Mouse (Mus musculus) kidney, postnatal 0 days (tissue): Measurements from ENCODE around the gene Trp53i11. TPM values are rescaled to one million over a fixed set of nuclear protein-coding genes. Genes with fewer than 3 reads are reported as not detected.
A peak's percentile ranks its signal among the peaks of the same experiment; 100 is the strongest.

Experiments used
- ATAC-seq: fragments of 200-750 bp; cut with Nextera tagmentation; replicated peaks from 2 replicates; pipeline ENCODE4 v1.8.0; 2017; ENCODE audit warnings: low read depth, moderate number of reproducible peaks, moderate TSS enrichment, moderate library complexity; ENCODE audit not compliant: low FRiP score
- DNase-seq: peaks from one replicate; pipeline ENCODE4 v3.0.0-alpha.2; 2016; ENCODE audit warnings: low spot score
- H3K27ac ChIP-seq: fragments of 300-500 bp; sonication (generic); 2 replicates; pipeline ENCODE4 v1.5.1; 2014; ENCODE audit warnings: mild to moderate bottlenecking
- H3K27me3 ChIP-seq: fragments of 300-500 bp; sonication (generic); 2 replicates; pipeline ENCODE4 v1.6.1; 2014; ENCODE audit warnings: low read length, mixed read lengths; ENCODE audit not compliant: insufficient read depth
- H3K36me3 ChIP-seq: fragments of 300-500 bp; sonication (generic); 2 replicates; pipeline ENCODE4 v1.6.1; 2014; ENCODE audit warnings: low read length, mixed read lengths; ENCODE audit not compliant: insufficient read depth
- H3K4me1 ChIP-seq: fragments of 300-500 bp; sonication (generic); replicated peaks from 2 replicates; pipeline ENCODE4 v1.6.1; 2014; ENCODE audit warnings: antibody characterized with exemption, low read length, mixed read lengths; ENCODE audit not compliant: insufficient read depth
- H3K4me2 ChIP-seq: fragments of 300-500 bp; sonication (generic); 2 replicates; pipeline ENCODE4 v1.6.1; 2014; ENCODE audit warnings: mild to moderate bottlenecking, low read length, moderate library complexity, mixed read lengths
- H3K4me3 ChIP-seq: fragments of 300-500 bp; sonication (generic); replicated peaks from 2 replicates; pipeline ENCODE4 v1.5.1; 2014; ENCODE audit warnings: low read depth, low read length
- H3K9ac ChIP-seq: fragments of 300-500 bp; sonication (generic); 2 replicates; pipeline ENCODE4 v1.6.1; 2014; ENCODE audit warnings: low read depth, low read length
- H3K9me3 ChIP-seq: fragments of 300-500 bp; sonication (generic); replicated peaks from 2 replicates; pipeline ENCODE4 v1.6.1; 2016; ENCODE audit warnings: low read length, inconsistent platforms, mixed read lengths
- CTCF ChIP-seq: IDR thresholded peaks from 2 replicates; pipeline ENCODE4 v1.5.1; 2016; ENCODE audit warnings: antibody characterized with exemption, low read depth, mild to moderate bottlenecking, moderate library complexity
- WGBS: fragments of 180-500 bp; shearing (Covaris S2); extraction: QIAGEN DNeasy Blood & Tissue Kit; methylation state at CpG from one replicate; pipeline ENCODE4 v1.1.7; 2014; 5-methylcytosine and 5-hydroxymethylcytosine counted together
- polyA plus RNA-seq: library from polyadenylated mRNA; unstranded; fragments of >200 nt; fragmentation: Nextera tagmentation; extraction: Ambion mirVana; gene quantifications from 2 replicates; pipeline ENCODE4 v1.2.1, GENCODE M21; 2015

The Trp53i11 gene
- polyA plus RNA-seq, 1 experiment from 2014 or later: 28.3 TPM

DNA sequence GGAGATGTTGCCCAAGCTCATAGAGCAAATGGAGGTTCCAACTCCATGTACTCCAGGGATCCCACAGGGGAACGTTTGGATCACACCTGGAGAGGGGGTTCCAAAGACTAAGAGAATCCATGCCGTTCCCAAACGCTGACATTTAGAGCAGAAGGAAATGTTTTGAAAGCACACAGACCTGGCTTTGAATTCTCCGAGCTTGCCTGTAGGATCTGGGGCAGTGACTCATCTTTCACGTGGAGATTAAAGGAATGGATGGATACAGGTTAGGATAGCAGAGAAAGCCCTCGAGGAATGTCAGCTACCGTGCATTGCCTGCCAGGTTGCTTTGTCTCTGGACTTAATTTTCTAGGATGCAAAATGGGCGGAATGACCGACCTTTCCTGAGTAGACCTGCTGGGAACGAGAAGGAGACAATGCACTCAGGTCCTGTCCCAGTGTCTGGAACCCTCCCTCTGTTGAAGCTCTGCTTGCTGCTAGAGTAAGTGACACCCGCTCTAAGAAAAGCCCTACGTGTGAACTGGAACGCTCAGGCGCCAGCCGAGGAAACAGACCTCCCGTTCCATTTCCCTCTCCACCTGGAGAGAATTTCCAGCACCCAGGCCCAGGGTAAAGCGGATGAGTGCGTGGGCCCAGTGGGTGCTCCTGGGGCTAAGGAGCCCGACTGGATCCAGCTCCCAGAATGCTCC, 17.0 kb upstream of the Trp53i11 start:
- no peak overlapping the region for H3K4me3 ChIP-seq
- H3K36me3 ChIP-seq: no peaks in the 10 kb centered on the region
- no peaks in the 10 kb centered on the region for H3K27me3 ChIP-seq
- ATAC-seq (no peak), DNase-seq (no peak)
- 66% methylated on average over 19 of the region's 19 CpGs for WGBS
- H3K27ac ChIP-seq: no peak overlapping the region
- no peak overlapping the region for H3K4me2 ChIP-seq
- H3K4me1 ChIP-seq: no peaks in the 10 kb centered on the region
- TF ChIP-seq CTCF: no peak
- no peak overlapping the region for H3K9ac ChIP-seq
- no peaks in the 10 kb centered on the region for H3K9me3 ChIP-seq

DNA sequence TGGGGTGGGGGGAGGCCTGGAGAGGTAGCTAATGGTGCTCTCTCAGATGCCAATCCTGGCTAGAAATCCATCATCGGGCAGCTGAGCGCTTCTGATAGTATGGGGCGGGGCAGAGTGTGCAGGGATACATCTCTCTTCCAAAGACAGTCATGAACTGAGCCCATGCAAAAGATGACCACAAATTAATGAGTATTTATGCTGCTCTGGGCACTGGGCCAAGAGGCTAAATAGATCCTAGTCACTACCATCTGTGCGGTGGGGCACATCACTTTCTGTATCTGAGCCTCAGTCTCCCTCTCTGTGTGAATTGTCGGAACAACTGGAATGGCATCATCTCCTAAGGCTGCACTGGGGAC, 16.5 kb upstream of the Trp53i11 start:
- Histone ChIP-seq H3K4me1 (no peaks in the 10 kb centered on the region), H3K27me3 (no peaks in the 10 kb centered on the region), H3K27ac (no peak overlapping the region), H3K4me2 (no peak overlapping the region), H3K9ac (no peak overlapping the region), H3K4me3 (no peak overlapping the region), H3K36me3 (no peaks in the 10 kb centered on the region), H3K9me3 (no peaks in the 10 kb centered on the region)
- ATAC-seq (no peak), DNase-seq (no peak)
- no peak for TF ChIP-seq CTCF
- 81% methylated on average over 5 of the region's 5 CpGs for WGBS

DNA sequence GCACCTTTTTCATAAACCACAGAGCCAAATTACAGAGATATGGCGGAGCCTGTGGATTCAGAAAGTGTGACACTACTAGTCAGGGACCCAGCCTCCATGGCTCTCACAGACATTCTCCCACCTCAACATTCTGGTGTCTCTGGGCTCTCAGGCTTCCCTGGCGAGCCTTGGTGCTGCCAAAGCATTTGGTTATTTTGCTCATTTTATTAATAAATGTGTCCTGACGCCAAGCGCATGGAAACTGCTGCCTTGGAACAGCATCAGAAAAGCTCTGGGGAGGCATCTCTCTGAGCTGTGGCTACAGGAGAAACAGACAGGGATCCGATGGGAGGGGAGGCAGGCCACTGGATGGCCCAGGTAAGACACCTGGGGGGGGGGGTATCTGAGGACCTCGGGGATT, 15.4 kb upstream of the Trp53i11 start:
- no peak overlapping the region for H3K4me2 ChIP-seq
- H3K27me3 ChIP-seq: no peaks in the 10 kb centered on the region
- H3K9ac ChIP-seq: no peak overlapping the region
- 0 out of 2 replicates have a peak, but pooled peaks cover 7% of the 10 kb centered on the region for H3K4me1 ChIP-seq
- ATAC-seq: no peak
- WGBS: 83% methylated on average over 6 of the region's 6 CpGs
- H3K27ac ChIP-seq: no peak overlapping the region
- H3K9me3 ChIP-seq: no peaks in the 10 kb centered on the region
- no peak for DNase-seq
- H3K36me3 ChIP-seq: no peaks in the 10 kb centered on the region
- no peak for TF ChIP-seq CTCF
- H3K4me3 ChIP-seq: no peak overlapping the region

DNA sequence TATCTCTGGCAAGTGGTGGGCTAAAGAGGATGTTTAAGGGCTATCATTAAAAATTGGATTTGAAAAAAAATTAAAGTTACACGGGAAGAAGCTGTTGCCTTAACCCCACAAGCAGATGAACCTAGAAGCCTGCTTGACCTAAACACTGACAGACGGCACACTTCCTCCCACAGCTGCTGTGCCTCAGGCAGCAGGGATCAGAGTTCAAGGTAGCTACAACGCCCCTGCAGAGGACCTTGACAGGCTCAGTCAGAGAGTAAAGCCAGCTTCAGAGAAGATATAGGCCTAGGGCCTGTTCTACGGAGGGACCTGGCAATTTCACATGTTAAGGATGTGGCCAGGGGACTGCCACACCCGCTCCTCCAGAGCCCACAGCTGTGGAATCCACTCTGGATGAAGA, 14.9 kb upstream of the Trp53i11 start:
- 36% methylated on average over 5 of the region's 5 CpGs for WGBS
- H3K4me1 ChIP-seq: 0 out of 2 replicates have a peak, but pooled peaks cover 7% of the 10 kb centered on the region
- no peak overlapping the region for H3K4me2 ChIP-seq
- no peak overlapping the region for H3K4me3 ChIP-seq
- DNase-seq: no peak
- H3K27me3 ChIP-seq: no peaks in the 10 kb centered on the region
- TF ChIP-seq CTCF: no peak
- no peak for ATAC-seq
- no peaks in the 10 kb centered on the region for H3K36me3 ChIP-seq
- H3K9me3 ChIP-seq: no peaks in the 10 kb centered on the region
- H3K9ac ChIP-seq: no peak overlapping the region
- no peak overlapping the region for H3K27ac ChIP-seq

DNA sequence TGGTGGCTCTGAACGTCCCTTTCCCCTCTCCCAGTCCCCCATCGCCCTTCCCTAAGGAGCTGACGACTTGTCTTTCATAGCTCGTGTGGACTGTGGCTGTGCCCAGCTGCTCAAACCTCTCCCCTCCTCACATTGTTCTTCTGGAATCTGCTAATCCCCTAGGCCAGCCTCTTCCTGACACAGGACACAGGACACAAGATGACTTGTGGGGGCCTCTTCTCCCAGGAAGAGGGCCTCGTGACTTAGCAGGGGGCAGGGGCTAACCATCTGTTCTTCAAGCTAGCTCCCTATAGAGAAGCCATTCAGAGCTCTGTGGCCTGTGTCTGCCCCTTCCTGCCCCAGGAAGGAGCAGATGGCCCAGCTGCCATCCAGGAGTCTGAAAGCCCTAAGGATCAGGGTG, 13.2 kb upstream of the Trp53i11 start:
- ATAC-seq (no peak), DNase-seq (no peak)
- Histone ChIP-seq H3K4me1 (0 out of 2 replicates have a peak, but pooled peaks cover 7% of the 10 kb centered on the region), H3K9ac (peak overlapping the region; percentile 18; the same call in 1 of the 2 replicates), H3K4me3 (no peak overlapping the region), H3K36me3 (no peaks in the 10 kb centered on the region), H3K4me2 (no peak overlapping the region), H3K27me3 (0 out of 2 replicates have a peak, but pooled peaks cover 4% of the 10 kb centered on the region), H3K27ac (no peak overlapping the region), H3K9me3 (no peaks in the 10 kb centered on the region)
- whole genome bisulfite sequencing: 43% methylated on average over 5 of the region's 5 CpGs
- TF ChIP-seq CTCF: no peak

DNA sequence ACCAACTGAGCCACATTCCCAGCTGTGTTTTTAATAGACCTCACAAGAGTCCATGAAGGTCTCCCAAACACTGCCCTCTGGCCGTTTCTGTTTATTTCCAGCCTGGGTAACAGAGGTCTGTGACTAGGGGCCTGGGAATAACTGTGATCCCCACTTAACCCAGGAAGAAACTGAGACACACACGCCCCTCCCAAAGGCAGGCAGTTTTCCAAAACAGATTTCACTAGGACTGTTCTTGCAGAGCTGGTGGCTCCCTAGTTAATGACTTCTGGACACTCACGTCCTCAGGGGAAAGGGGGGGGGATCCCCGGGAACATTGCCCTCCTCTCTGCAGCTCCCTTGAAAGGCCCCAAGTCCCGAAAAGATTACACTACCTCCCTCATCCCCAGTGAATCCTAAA, 12.1 kb upstream of the Trp53i11 start:
- peaks cover 4% of the 10 kb centered on the region; the same call in 1 of the 2 replicates for H3K27me3 ChIP-seq
- 21% methylated on average over 5 of the region's 5 CpGs for WGBS
- DNase-seq (no peak), ATAC-seq (no peak)
- no peaks in the 10 kb centered on the region for H3K9me3 ChIP-seq
- H3K4me3 ChIP-seq: no peak overlapping the region
- TF ChIP-seq CTCF: no peak
- no peak overlapping the region for H3K27ac ChIP-seq
- H3K36me3 ChIP-seq: no peaks in the 10 kb centered on the region
- H3K4me2 ChIP-seq: no peak overlapping the region
- no peak overlapping the region for H3K9ac ChIP-seq
- H3K4me1 ChIP-seq: 0 out of 2 replicates have a peak, but pooled peaks cover 12% of the 10 kb centered on the region
